Comparison of ENCODE assay signal across 8 mouse cellular contexts in the genomic region with DNA sequence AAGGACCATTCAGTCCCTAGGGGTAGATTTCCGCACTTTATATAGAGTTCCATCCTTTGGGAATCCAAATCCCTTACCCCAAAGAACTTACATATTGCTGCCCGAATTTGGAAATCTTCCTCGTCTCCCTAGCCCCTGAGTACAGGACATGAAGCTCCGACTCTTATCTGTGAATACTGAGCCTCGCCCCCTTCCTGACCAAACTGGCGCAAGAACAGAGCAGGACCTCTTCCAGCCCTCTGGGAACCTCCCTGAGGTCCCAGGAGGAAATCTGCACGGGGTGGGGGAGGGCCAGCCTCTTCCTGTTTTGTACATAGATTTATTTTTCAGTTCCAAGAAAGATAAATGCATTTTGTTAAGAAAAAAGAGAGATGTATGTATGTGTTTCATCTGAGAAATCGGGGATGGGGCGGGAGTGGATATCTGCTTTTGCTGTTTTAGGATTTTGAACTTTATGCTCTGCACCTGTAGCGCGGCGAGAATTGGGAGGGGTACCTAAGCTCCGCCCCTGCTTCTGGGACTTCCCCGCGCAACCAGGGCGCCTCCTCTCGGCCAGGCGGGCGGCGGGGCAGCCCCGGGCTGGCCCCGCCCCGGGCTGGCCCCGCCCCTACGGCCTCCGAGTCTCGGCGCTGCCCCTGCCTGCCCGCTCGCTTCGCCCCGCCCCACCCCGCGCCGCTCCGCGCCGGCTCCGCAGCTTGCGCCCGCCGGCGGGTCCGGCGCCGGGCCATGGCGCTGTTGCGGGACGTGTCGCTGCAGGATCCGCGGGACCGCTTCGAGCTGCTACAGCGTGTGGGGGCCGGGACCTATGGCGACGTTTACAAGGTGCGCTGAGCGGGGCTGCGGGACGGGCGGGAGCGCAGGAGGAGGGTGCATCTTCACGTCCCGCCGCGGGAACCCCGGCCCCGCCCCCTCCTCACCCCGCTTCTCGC. TPM values are rescaled to one million over a fixed set of nuclear protein-coding genes. Genes with fewer than 3 reads are reported as not detected.
DNase-seq lines count a peak whose midpoint lies in the region; ATAC-seq and TF ChIP-seq lines count a peak whose summit lies in the region.

TSS of gene Map4k2 (plus strand) at position 612 of the 929 bp plus-strand sequence.

- peaks cover 0 to 8% of the 10 kb centered on the region in 2 experiments; a peak in 2 of 4 replicates for H3K36me3 ChIP-seq in MEL (ENCODE audit: control insufficient read depth in 1 of 2, insufficient read depth in 2 of 2, low read length in 2 of 2)
- peaks cover 80% of the 10 kb centered on the region for H3K36me3 ChIP-seq in hindbrain, embryonic 10.5 days
- H3K36me3 ChIP-seq in lung, postnatal 0 days (ENCODE audit: insufficient read depth, low read length), result peaks cover 20% of the 10 kb centered on the region; the same call in 1 of the 2 replicates
- peaks cover 5% of the 10 kb centered on the region; the same call in 1 of the 2 replicates for H3K36me3 ChIP-seq in thymus, adult 2 months (ENCODE audit: control insufficient read depth, insufficient read depth, low read length)

- H3K4me1 ChIP-seq in MEL (ENCODE audit: control insufficient read depth in 1 of 2, insufficient read depth in 2 of 2, low read length in 2 of 2), result peaks cover 0 to 18% of the 10 kb centered on the region in 2 experiments; a peak in 3 of 4 replicates
- H3K4me1 ChIP-seq in hindbrain, embryonic 10.5 days (replicated peaks), result peaks cover 63% of the 10 kb centered on the region
- peaks cover 17% of the 10 kb centered on the region for H3K4me1 ChIP-seq in lung, postnatal 0 days (ENCODE audit: insufficient read depth, low read depth, low read length)
- peaks cover 46% of the 10 kb centered on the region for H3K4me1 ChIP-seq in thymus, adult 2 months (replicated peaks; ENCODE audit: control insufficient read depth, insufficient read depth, low read length)

- H3K9ac ChIP-seq in MEL (ENCODE audit: control insufficient read depth, low read depth, low read length, poor library complexity, severe bottlenecking), result peak within 1 kb of the TSS; percentile 83
- H3K9ac ChIP-seq in lung, postnatal 0 days (replicated peaks; ENCODE audit: low read depth), result peak within 1 kb of the TSS; percentile 60

- peak; percentile 71 for ATAC-seq in frontal cortex, adult (ENCODE audit: low TSS enrichment)
- ATAC-seq in lung, postnatal 0 days, result peak; percentile 93

- TF ChIP-seq EP300 in MEL (IDR thresholded peaks at IDR 0.05; ENCODE audit: low read depth in 1 of 2, low read length in 2 of 2), result no peak
- peak; percentile 80 for TF ChIP-seq EP300 in lung, postnatal 0 days (IDR thresholded peaks at IDR 0.05)

- TF ChIP-seq RAD21 in MEL (IDR thresholded peaks at IDR 0.05; ENCODE audit: low read depth, low read length), result no peak

- peak; percentile 84 for DNase-seq in MEL (ENCODE audit: low read depth, low spot score)
- peak; percentile 81 for DNase-seq in cerebellum, adult 8-10 months
- DNase-seq in hindbrain, embryonic 10.5 days (ENCODE audit: low spot score), result peak; percentile 74
- peak; percentile 68 to 79 for DNase-seq in layer of hippocampus, postnatal 10 days (ENCODE audit: low spot score in 2 of 2)
- DNase-seq in lung, postnatal 0 days (ENCODE audit: low spot score), result peak; percentile 95
- peak; percentile 72 for DNase-seq in ovary, adult 18-20 months (ENCODE audit: low spot score)
- DNase-seq in thymus, adult 2 months, result peak; percentile 91

- peak within 1 kb of the TSS; percentile 96 for H3K4me2 ChIP-seq in lung, postnatal 0 days (replicated peaks; ENCODE audit: low read depth, low read length)

- H3K27me3 ChIP-seq in MEL (ENCODE audit: control insufficient read depth in 1 of 2, insufficient read depth in 2 of 2, low read length in 2 of 2), result no peaks in the 10 kb centered on the region
- peaks cover 5% of the 10 kb centered on the region; the same call in 1 of the 2 replicates for H3K27me3 ChIP-seq in hindbrain, embryonic 10.5 days (ENCODE audit: insufficient read depth, poor library complexity, severe bottlenecking)
- H3K27me3 ChIP-seq in lung, postnatal 0 days (replicated peaks; ENCODE audit: insufficient read depth, low read length), result no peaks in the 10 kb centered on the region
- H3K27me3 ChIP-seq in thymus, adult 2 months (ENCODE audit: control insufficient read depth, insufficient read depth, low read length), result no peaks in the 10 kb centered on the region

- no peak; a peak in 1 of 4 replicates for TF ChIP-seq POLR2A in MEL (IDR thresholded peaks at IDR 0.05; ENCODE audit: control insufficient read depth in 1 of 2, insufficient read depth in 1 of 2, low read depth in 1 of 2, low read length in 2 of 2, poor library complexity in 1 of 2)
- peak; percentile 44; the same call in 1 of the 2 replicates for TF ChIP-seq POLR2A in thymus, adult 2 months (IDR thresholded peaks at IDR 0.05; ENCODE audit: control insufficient read depth, extremely low read depth, insufficient read depth, low read length, poor library complexity)

- peak within 1 kb of the TSS; percentile 31; the same call in 1 of the 2 replicates for H3K27ac ChIP-seq in MEL (ENCODE audit: control insufficient read depth, low read depth, low read length)
- peak within 1 kb of the TSS; percentile 87 for H3K27ac ChIP-seq in hindbrain, embryonic 10.5 days
- peak within 1 kb of the TSS; percentile 79 for H3K27ac ChIP-seq in lung, postnatal 0 days (ENCODE audit: low read length)
- H3K27ac ChIP-seq in thymus, adult 2 months (ENCODE audit: control insufficient read depth, insufficient read depth, low read length), result peak within 1 kb of the TSS; percentile 83

- peak in 2 of 3 experiments; percentile 32 to 57; a peak in 4 of 6 replicates for TF ChIP-seq CTCF in MEL (IDR thresholded peaks at IDR 0.05 in 2 of 3, conservative IDR thresholded peaks at IDR 0.05 in 1 of 3; ENCODE audit: control insufficient read depth in 1 of 3, insufficient read depth in 1 of 3, low read depth in 2 of 3, low read length in 3 of 3, poor library complexity in 1 of 3, severe bottlenecking in 1 of 3)
- TF ChIP-seq CTCF in lung, postnatal 0 days (IDR thresholded peaks at IDR 0.05), result peak; percentile 52
- peak; percentile 59; the same call in 1 of the 2 replicates for TF ChIP-seq CTCF in thymus, adult 2 months (IDR thresholded peaks at IDR 0.05; ENCODE audit: borderline replicate concordance, control insufficient read depth, extremely low read depth, insufficient read depth, low read length, poor library complexity)

- peaks cover 5% of the 10 kb centered on the region for H3K79me2 ChIP-seq in MEL (ENCODE audit: control insufficient read depth, insufficient read depth, low read length, poor library complexity)

- WGBS in hindbrain, embryonic 10.5 days, result 7% methylated on average over 72 of the region's 72 CpGs
- WGBS in lung, postnatal 0 days, result 6% methylated on average over 49 of the region's 72 CpGs
- WGBS in thymus, adult 2 months, result 4% methylated on average over 62 of the region's 72 CpGs

- no peaks in the 10 kb centered on the region for H3K9me3 ChIP-seq in MEL (replicated peaks; ENCODE audit: insufficient read depth, low read length)
- H3K9me3 ChIP-seq in hindbrain, embryonic 10.5 days, result no peaks in the 10 kb centered on the region
- no peaks in the 10 kb centered on the region for H3K9me3 ChIP-seq in lung, postnatal 0 days (ENCODE audit: low read length)

- H3K4me3 ChIP-seq in MEL (ENCODE audit: control insufficient read depth in 1 of 2, insufficient read depth in 1 of 2, low read depth in 2 of 2, low read length in 2 of 2), result peak within 1 kb of the TSS; percentile 66 to 79
- H3K4me3 ChIP-seq in hindbrain, embryonic 10.5 days, result peak within 1 kb of the TSS; percentile 76
- peak within 1 kb of the TSS; percentile 70 for H3K4me3 ChIP-seq in lung, postnatal 0 days (ENCODE audit: low read depth, low read length)
- H3K4me3 ChIP-seq in thymus, adult 2 months (ENCODE audit: control insufficient read depth, insufficient read depth, low read length), result peak within 1 kb of the TSS; percentile 80

TF ChIP-seq in MEL, 35 proteins besides CTCF, POLR2A, EP300 and RAD21:
- TF ChIP-seq ZNF384 (IDR thresholded peaks at IDR 0.05; ENCODE audit: low read depth, low read length), result no peak
- peak; percentile 30; the same call in 1 of the 2 replicates for TF ChIP-seq NRF1 (IDR thresholded peaks at IDR 0.05; ENCODE audit: insufficient read depth, low read depth, low read length, poor library complexity, severe bottlenecking)
- 0 out of 2 replicates have a peak, but pooled peaks have one; percentile 0 for TF ChIP-seq HCFC1 (IDR thresholded peaks at IDR 0.05; ENCODE audit: low read depth, low read length)

RNA-seq across cellular contexts. Expression of gene Map4k2, which starts in this region (rescaled TPM):
- 8.0 and 10.2 TPM in 2 replicates for total RNA-seq in MEL (2012; rRNA removed)
- 10 to 100 TPM in 1 of 2 experiments, not detected in 1; 22.3 TPM for polyA plus RNA-seq in MEL (2012; ENCODE audit: insufficient read depth in 1 of 2, insufficient read length in 2 of 2, low read depth in 1 of 2, low replicate concordance in 2 of 2, missing spikeins in 1 of 2)
- polyA plus RNA-seq in hindbrain, embryonic 10.5 days (2016; fragmentation: Nextera tagmentation; extraction: Ambion mirVana), result 13.1 and 14.7 TPM in 2 replicates
- total RNA-seq in layer of hippocampus, postnatal 10 days (2021), result 10 to 100 TPM; 79.3 to 86.2 TPM
- 22.5 and 25.0 TPM in 2 replicates for polyA plus RNA-seq in lung, postnatal 0 days (2015; fragmentation: Nextera tagmentation; extraction: Ambion mirVana)
- 1,004 and 1,040 TPM in 2 replicates for polyA plus RNA-seq in thymus, adult 2 months (2012; rRNA removed)

Comparison
In these comparisons a context has a peak if more than half of its experiments do, and no peak if none do; other contexts are left out.
1. Peak in every context shown above with its lines: DNase-seq, ATAC-seq, H3K4me3 ChIP-seq and H3K27ac ChIP-seq.
2. RNA of gene Map4k2 (polyA plus RNA-seq): 1,004 to 1,040 TPM in thymus, adult 2 months; 22.5 to 25.0 TPM in lung, postnatal 0 days, 22.3 TPM in MEL and 13.1 to 14.7 TPM in hindbrain, embryonic 10.5 days; every median in the first group is over 10 times any median in the second.
3. H3K27ac ChIP-seq: peak in every context shown above with its lines; median percentile 87 in hindbrain, embryonic 10.5 days; 83 in thymus, adult 2 months; 79 in lung, postnatal 0 days; 31 in MEL.